Mouse (Mus musculus) heart, embryonic 12.5 days (tissue): Measurements from ENCODE around the gene Prkci. TPM values are rescaled to one million over a fixed set of nuclear protein-coding genes. Genes with fewer than 3 reads are reported as not detected.

Source experiments
- ATAC-seq: fragments of 200-750 bp; cut with Nextera tagmentation; 2 replicates; pipeline ENCODE4 v1.8.0; 2017; ENCODE audit warnings: moderate TSS enrichment, moderate library complexity; ENCODE audit not compliant: insufficient number of reproducible peaks, low FRiP score
- H3K27ac ChIP-seq: fragments of 300-500 bp; sonication (generic); 2 replicates; pipeline ENCODE4 v1.5.1; 2016; ENCODE audit warnings: mild to moderate bottlenecking, moderate library complexity; ENCODE audit not compliant: poor library complexity, severe bottlenecking
- H3K27me3 ChIP-seq: fragments of 300-500 bp; sonication (generic); replicated peaks from 2 replicates; pipeline ENCODE4 v1.6.1; 2016; ENCODE audit warnings: mild to moderate bottlenecking, moderate library complexity
- H3K36me3 ChIP-seq: fragments of 300-500 bp; sonication (generic); 2 replicates; pipeline ENCODE4 v1.6.1; 2016; ENCODE audit warnings: mild to moderate bottlenecking, moderate library complexity
- H3K4me1 ChIP-seq: fragments of 300-500 bp; sonication (generic); replicated peaks from 2 replicates; pipeline ENCODE4 v1.6.1; 2016; ENCODE audit warnings: mild to moderate bottlenecking
- H3K4me2 ChIP-seq: fragments of 300-500 bp; sonication (generic); 2 replicates; pipeline ENCODE4 v1.6.1; 2016; ENCODE audit warnings: mild to moderate bottlenecking, moderate library complexity
- H3K4me3 ChIP-seq: fragments of 300-500 bp; sonication (generic); 2 replicates; pipeline ENCODE4 v1.5.1; 2016; ENCODE audit warnings: mild to moderate bottlenecking
- H3K9ac ChIP-seq: fragments of 300-500 bp; sonication (generic); 2 replicates; pipeline ENCODE4 v1.6.1; 2016; ENCODE audit warnings: mild to moderate bottlenecking, moderate library complexity
- H3K9me3 ChIP-seq: fragments of 300-500 bp; sonication (generic); replicated peaks from 2 replicates; pipeline ENCODE4 v1.6.1; 2016; ENCODE audit warnings: mild to moderate bottlenecking, moderate library complexity
- WGBS: fragments of 180-500 bp; shearing (Covaris S2); methylation state at CpG from one replicate; pipeline ENCODE4 v1.1.7; 2016; 5-methylcytosine and 5-hydroxymethylcytosine counted together
- polyA plus RNA-seq: library from polyadenylated mRNA; unstranded; fragments of >200 nt; fragmentation: Nextera tagmentation; extraction: Ambion mirVana; gene quantifications from 2 replicates; pipeline ENCODE4 v1.2.1, GENCODE M21; 2016

Prkci gene
- polyA plus RNA-seq, 1 experiment from 2014 or later = 28.9 TPM

DNA sequence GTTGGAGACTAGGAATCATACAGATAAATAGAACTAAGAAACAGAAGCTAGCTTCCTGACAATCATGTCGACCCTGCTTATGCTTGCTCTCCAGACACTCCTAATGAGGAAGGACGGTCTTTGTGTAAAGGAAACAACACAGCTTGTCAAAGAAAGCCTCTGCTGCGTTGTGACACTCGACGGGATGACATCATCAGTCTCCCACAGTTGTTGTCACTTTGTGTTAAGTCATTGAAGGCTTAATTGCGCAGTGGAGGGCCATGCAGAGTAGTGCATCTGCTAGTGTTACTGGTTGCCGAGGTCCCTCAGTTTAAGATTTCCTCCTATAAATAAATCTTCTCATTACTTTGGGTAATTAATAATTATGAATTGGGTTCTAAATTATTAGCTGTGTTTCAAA lies 54.8 kb downstream of the Prkci start:
- Histone ChIP-seq H3K4me3 (no peak overlapping the region), H3K4me1 (peaks cover 6% of the 10 kb centered on the region; the same call in 1 of the 2 replicates), H3K27me3 (no peaks in the 10 kb centered on the region), H3K27ac (no peak overlapping the region), H3K4me2 (no peak overlapping the region), H3K36me3 (peaks cover 38% of the 10 kb centered on the region), H3K9me3 (no peaks in the 10 kb centered on the region), H3K9ac (no peak overlapping the region)
- 63% methylated on average over 7 of the region's 7 CpGs for WGBS
- no peak for ATAC-seq

- H3K27ac ChIP-seq = no peak overlapping the region
Measured at GRCm38 (mm10) chr3:31051730-31052129, 56.2 kb downstream of the Prkci start.

GRCm38 (mm10) chr3:31053191-31053590 lies 57.6 kb downstream of the Prkci start:
- H3K4me2 ChIP-seq = no peak overlapping the region
- H3K27ac ChIP-seq = no peak overlapping the region
- H3K4me1 ChIP-seq = peaks cover 6% of the 10 kb centered on the region; the same call in 1 of the 2 replicates
- H3K9ac ChIP-seq = no peak overlapping the region
- no peaks in the 10 kb centered on the region for H3K9me3 ChIP-seq
- no peak overlapping the region for H3K4me3 ChIP-seq
- 92% methylated on average over 9 of the region's 9 CpGs for WGBS
- peaks cover 23% of the 10 kb centered on the region for H3K36me3 ChIP-seq
- H3K27me3 ChIP-seq = no peaks in the 10 kb centered on the region
- no peak for ATAC-seq

More at GRCm38 (mm10) chr3:31051730-31052129, 56.2 kb downstream of the Prkci start:
- Histone ChIP-seq H3K9ac (no peak overlapping the region), H3K4me1 (peaks cover 6% of the 10 kb centered on the region; the same call in 1 of the 2 replicates), H3K4me2 (no peak overlapping the region), H3K4me3 (no peak overlapping the region), H3K9me3 (no peaks in the 10 kb centered on the region), H3K27me3 (no peaks in the 10 kb centered on the region), H3K36me3 (peaks cover 33% of the 10 kb centered on the region)
- no peak for ATAC-seq
- WGBS = 76% methylated on average over 9 of the region's 9 CpGs

- 54% methylated on average over 8 of the region's 8 CpGs for WGBS
- Histone ChIP-seq H3K4me2 (0 out of 2 replicates have a peak overlapping the region, but pooled peaks have one; percentile 31), H3K9ac (no peak overlapping the region), H3K4me3 (no peak overlapping the region), H3K27ac (peak overlapping the region; percentile 80), H3K4me1 (peaks cover 6% of the 10 kb centered on the region; the same call in 1 of the 2 replicates), H3K9me3 (no peaks in the 10 kb centered on the region), H3K27me3 (no peaks in the 10 kb centered on the region), H3K36me3 (peaks cover 12% of the 10 kb centered on the region)
- no peak for ATAC-seq
Measured at GRCm38 (mm10) chr3:31054888-31055287, 59.3 kb downstream of the Prkci start.

DNA sequence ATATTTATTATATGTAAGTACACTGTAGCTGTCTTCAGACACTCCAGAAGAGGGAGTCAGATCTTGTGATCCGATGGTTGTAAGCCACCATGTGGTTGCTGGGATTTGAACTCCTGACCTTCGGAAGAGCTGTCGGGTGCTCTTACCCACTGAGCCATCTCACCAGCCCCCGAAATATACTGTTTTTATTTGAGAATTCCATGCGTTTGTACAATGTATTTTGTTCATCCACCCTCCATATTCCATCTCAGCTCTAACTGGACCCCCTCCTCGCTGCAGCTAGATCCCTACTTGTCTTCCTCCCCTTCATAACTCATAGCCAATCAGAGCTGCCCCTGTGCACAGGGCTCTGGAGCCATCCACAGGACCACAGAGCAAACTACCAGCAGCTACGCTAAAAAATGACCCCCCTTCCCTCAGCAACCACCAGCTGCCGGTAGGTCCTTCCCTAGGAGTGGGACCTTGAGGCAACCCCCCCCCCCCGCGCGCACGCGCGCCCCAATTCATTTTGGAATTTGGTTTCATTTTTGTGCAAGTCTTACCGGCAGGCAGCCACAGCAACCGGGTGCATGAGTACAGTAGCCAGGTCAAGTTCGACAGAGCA lies 60.6 kb downstream of the Prkci start:
- Histone ChIP-seq H3K4me3 (peak overlapping the region; percentile 59), H3K4me1 (peaks cover 6% of the 10 kb centered on the region; the same call in 1 of the 2 replicates), H3K4me2 (peak overlapping the region; percentile 65), H3K36me3 (peaks cover 7% of the 10 kb centered on the region), H3K9me3 (no peaks in the 10 kb centered on the region), H3K27me3 (no peaks in the 10 kb centered on the region), H3K27ac (peak overlapping the region; percentile 88), H3K9ac (peak overlapping the region; percentile 55; the same call in 1 of the 2 replicates)
- WGBS = 25% methylated on average over 17 of the region's 17 CpGs
- ATAC-seq = peak; percentile 73

DNA sequence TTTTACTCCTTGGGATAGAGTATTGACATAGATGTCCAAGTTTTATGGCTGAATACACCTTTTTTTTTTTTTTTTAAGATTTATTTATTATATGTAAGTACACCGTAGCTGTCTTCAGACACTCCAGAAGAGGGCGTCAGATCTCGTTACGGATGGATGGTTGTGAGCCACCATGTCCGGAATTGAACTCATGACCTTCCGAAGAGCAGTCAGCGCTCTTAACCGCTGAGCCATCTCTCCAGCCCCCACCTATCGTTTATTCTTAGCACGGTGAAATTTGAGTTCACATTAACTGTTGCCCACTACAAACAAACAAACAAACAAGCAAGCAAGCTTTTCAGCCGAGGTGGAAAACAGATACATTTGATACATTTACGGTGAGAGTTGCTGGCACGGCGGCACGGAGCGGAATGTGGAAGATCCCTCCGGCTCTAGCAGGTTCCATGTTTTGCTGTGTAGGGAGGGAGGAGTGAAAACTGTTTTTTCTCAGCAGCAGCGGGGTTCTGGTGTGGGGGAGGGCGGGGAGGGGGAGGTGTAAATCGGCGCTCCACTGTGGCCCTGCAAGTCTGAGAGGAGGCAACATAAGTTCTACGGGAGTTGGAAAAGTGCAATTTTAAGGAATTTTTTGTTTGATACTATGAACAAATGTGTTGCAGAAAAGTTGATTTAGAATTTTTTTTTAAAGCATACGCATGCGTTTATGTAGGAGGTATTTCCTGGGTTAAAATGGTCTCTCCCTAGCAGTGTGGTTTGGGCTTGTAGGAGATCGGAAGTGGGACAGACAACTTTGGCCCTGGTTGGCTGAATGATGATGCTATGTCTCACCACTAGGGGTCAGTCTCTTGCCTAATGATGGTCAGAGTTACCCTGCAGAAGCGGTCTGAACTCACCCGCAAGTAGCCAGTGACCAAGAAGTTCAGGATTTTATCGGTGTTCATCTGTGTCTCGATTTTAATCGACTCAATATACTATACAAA lies 61.4 kb downstream of the Prkci start:
- ATAC-seq = peak; percentile 90
- WGBS = 1% methylated on average over 30 of the region's 30 CpGs

DNA sequence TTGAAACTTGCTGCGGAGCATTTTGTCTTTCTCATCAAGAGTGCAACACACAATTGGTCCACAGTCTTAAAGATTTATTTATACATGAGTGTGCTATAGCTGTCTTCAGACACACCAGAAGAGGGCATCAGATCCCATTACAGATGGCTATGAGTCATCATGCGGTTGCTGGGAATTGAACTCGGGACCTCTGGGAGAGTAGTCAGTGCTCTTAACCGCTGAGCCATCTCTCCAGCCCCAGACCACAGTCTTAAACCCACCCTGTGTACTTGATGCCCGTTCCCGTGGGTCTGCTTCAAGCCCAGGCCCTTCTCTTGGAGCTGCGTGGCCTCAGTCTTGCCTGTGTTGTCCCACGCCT lies 65.2 kb downstream of the Prkci start:
- H3K9me3 ChIP-seq = no peaks in the 10 kb centered on the region
- no peak overlapping the region for H3K4me2 ChIP-seq
- no peaks in the 10 kb centered on the region for H3K27me3 ChIP-seq
- no peak for ATAC-seq
- no peak overlapping the region for H3K9ac ChIP-seq
- WGBS = 88% methylated on average over 8 of the region's 8 CpGs
- no peaks in the 10 kb centered on the region for H3K36me3 ChIP-seq
- no peak overlapping the region for H3K4me3 ChIP-seq
- no peaks in the 10 kb centered on the region for H3K4me1 ChIP-seq
- no peak overlapping the region for H3K27ac ChIP-seq

More for the DNA sequence above, 61.4 kb downstream of the Prkci start:
- Histone ChIP-seq H3K27me3 (no peaks in the 10 kb centered on the region), H3K36me3 (0 out of 2 replicates have a peak, but pooled peaks cover 2% of the 10 kb centered on the region), H3K4me1 (peaks cover 6% of the 10 kb centered on the region; the same call in 1 of the 2 replicates), H3K9ac (peak overlapping the region; percentile 55), H3K4me3 (peak overlapping the region; percentile 59), H3K4me2 (peak overlapping the region; percentile 65), H3K9me3 (no peaks in the 10 kb centered on the region), H3K27ac (peak overlapping the region; percentile 88)

DNA sequence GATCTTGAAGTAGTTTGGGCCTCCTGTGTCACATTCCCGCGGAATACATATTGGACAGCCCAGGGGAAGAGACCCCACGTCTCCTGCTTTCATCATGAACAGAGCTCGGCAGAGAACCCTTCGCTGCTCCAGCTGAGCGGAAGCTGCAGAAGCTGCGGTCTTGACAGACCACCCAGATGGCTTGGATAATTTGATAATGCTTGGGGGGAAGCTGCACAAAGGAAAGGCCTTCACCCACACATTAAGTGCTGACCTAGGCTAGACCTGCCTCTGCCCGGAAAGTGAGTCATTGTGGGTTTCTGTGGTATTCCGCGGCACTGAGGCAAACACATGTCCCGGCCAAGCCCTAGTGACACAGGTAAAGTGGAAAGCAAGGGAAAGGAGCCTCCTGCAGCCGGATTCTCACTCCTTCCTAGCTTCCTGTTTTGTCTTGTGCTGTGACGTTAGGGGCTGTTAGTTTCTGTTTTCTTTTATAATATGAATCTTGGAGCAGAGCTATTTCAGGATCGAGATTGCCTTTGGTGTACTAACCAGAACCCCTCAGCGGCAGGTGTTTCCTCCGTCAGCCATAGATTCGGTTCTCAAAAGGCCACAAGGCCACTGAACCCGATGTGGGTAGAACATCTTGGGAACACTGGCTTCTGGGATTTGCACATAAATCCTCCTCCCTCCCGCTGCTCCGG lies 65.7 kb downstream of the Prkci start:
- no peak overlapping the region for H3K9ac ChIP-seq
- no peak overlapping the region for H3K4me3 ChIP-seq
- H3K4me2 ChIP-seq = no peak overlapping the region
- no peaks in the 10 kb centered on the region for H3K27me3 ChIP-seq
- no peaks in the 10 kb centered on the region for H3K4me1 ChIP-seq
- 73% methylated on average over 20 of the region's 20 CpGs for WGBS
- H3K36me3 ChIP-seq = no peaks in the 10 kb centered on the region
- no peaks in the 10 kb centered on the region for H3K9me3 ChIP-seq
- ATAC-seq = no peak
- no peak overlapping the region for H3K27ac ChIP-seq

GRCm38 (mm10) chr3:31061786-31062120 lies 66.2 kb downstream of the Prkci start:
- H3K27me3 ChIP-seq = no peaks in the 10 kb centered on the region
- H3K4me2 ChIP-seq = no peak overlapping the region
- no peak overlapping the region for H3K4me3 ChIP-seq
- 81% methylated on average over 4 of the region's 4 CpGs for WGBS
- no peak overlapping the region for H3K27ac ChIP-seq
- ATAC-seq = no peak
- no peaks in the 10 kb centered on the region for H3K9me3 ChIP-seq
- H3K4me1 ChIP-seq = no peaks in the 10 kb centered on the region
- no peaks in the 10 kb centered on the region for H3K36me3 ChIP-seq
- no peak overlapping the region for H3K9ac ChIP-seq

- no peak overlapping the region for H3K4me2 ChIP-seq
- no peak overlapping the region for H3K27ac ChIP-seq
- H3K9me3 ChIP-seq = no peaks in the 10 kb centered on the region
- H3K4me3 ChIP-seq = no peak overlapping the region
- H3K27me3 ChIP-seq = no peaks in the 10 kb centered on the region
- no peak for ATAC-seq
- no peaks in the 10 kb centered on the region for H3K4me1 ChIP-seq
- no peaks in the 10 kb centered on the region for H3K36me3 ChIP-seq
- no peak overlapping the region for H3K9ac ChIP-seq
- WGBS = 78% methylated on average over 7 of the region's 7 CpGs
Measured at GRCm38 (mm10) chr3:31062325-31062724, 66.8 kb downstream of the Prkci start.

DNA sequence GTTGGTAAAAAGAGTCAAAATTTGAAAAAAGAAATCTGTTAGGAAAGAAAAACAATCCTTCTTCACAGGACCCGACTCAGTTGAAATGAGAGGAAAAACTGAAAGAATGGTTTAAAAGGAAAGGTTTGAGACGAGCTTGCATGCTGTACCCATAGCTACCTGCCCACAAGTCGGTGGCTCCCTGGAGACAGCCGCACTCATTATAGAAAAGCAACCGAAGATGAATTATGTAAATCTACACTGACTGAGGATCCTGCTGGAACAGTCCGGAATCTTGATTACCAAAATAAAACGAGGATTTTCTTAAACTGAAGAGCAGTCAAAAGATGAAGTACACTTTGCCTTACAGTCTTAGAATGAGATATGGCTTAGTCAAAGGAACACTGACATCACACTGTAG lies 72.9 kb downstream of the Prkci start:
- no peaks in the 10 kb centered on the region for H3K36me3 ChIP-seq
- no peaks in the 10 kb centered on the region for H3K4me1 ChIP-seq
- ATAC-seq = no peak
- no peak overlapping the region for H3K4me2 ChIP-seq
- H3K27ac ChIP-seq = no peak overlapping the region
- H3K27me3 ChIP-seq = no peaks in the 10 kb centered on the region
- H3K9ac ChIP-seq = no peak overlapping the region
- WGBS = 81% methylated on average over 7 of the region's 7 CpGs
- H3K4me3 ChIP-seq = no peak overlapping the region
- H3K9me3 ChIP-seq = no peaks in the 10 kb centered on the region
